Mouse (Mus musculus) limb, embryonic 10.5 days (tissue): Measurements from ENCODE around the gene Tspan11. TPM values are rescaled to one million over a fixed set of nuclear protein-coding genes. Genes with fewer than 3 reads are reported as not detected.

Experiments used
- DNase-seq: peaks from one replicate; pipeline ENCODE4 v3.0.0-alpha.2; 2017; ENCODE audit warnings: low spot score
- H3K27ac ChIP-seq: fragments of 300-500 bp; sonication (generic); 2 replicates; pipeline ENCODE4 v1.5.1; 2016; ENCODE audit warnings: mild to moderate bottlenecking
- H3K27me3 ChIP-seq: fragments of 300-500 bp; sonication (generic); 2 replicates; pipeline ENCODE4 v1.6.1; 2016; ENCODE audit warnings: low read depth, mild to moderate bottlenecking; ENCODE audit not compliant: poor library complexity, severe bottlenecking
- H3K36me3 ChIP-seq: fragments of 300-500 bp; sonication (generic); 2 replicates; pipeline ENCODE4 v1.6.1; 2016; ENCODE audit warnings: mild to moderate bottlenecking, moderate library complexity
- H3K4me1 ChIP-seq: fragments of 300-500 bp; sonication (generic); 2 replicates; pipeline ENCODE4 v1.6.1; 2016
- H3K4me3 ChIP-seq: fragments of 300-500 bp; sonication (generic); 2 replicates; pipeline ENCODE4 v1.5.1; 2016; ENCODE audit warnings: mild to moderate bottlenecking, moderate library complexity
- H3K9me3 ChIP-seq: fragments of 300-500 bp; sonication (generic); replicated peaks from 2 replicates; pipeline ENCODE4 v1.6.1; 2016; ENCODE audit warnings: mild to moderate bottlenecking
- WGBS: fragments of 180-500 bp; shearing (Covaris S2); methylation state at CpG from one replicate; pipeline ENCODE4 v1.1.7; 2016; 5-methylcytosine and 5-hydroxymethylcytosine counted together
- polyA plus RNA-seq: library from polyadenylated mRNA; unstranded; fragments of >200 nt; fragmentation: Nextera tagmentation; extraction: Ambion mirVana; gene quantifications from 2 replicates; pipeline ENCODE4 v1.2.1, GENCODE M21; 2016

Gene Tspan11
- polyA plus RNA-seq, 1 experiment from 2014 or later = 9.2 TPM

- DNase-seq = no peak
- Histone ChIP-seq H3K4me1 (peaks cover 22% of the 10 kb centered on the region), H3K27me3 (no peaks in the 10 kb centered on the region), H3K9me3 (no peaks in the 10 kb centered on the region), H3K36me3 (peaks cover 5% of the 10 kb centered on the region; the same call in 1 of the 2 replicates), H3K27ac (peak overlapping the region; percentile 43; the same call in 1 of the 2 replicates), H3K4me3 (no peak overlapping the region)
- WGBS = 81% methylated on average over 10 of the region's 10 CpGs
These were observed 114.7 kb downstream of the Tspan11 start for GRCm38 (mm10) chr6:128002104-128002503.

- Histone ChIP-seq H3K27me3 (no peaks in the 10 kb centered on the region), H3K27ac (no peak overlapping the region), H3K9me3 (no peaks in the 10 kb centered on the region), H3K4me3 (no peak overlapping the region), H3K4me1 (peaks cover 28% of the 10 kb centered on the region), H3K36me3 (peaks cover 3% of the 10 kb centered on the region; the same call in 1 of the 2 replicates)
- no peak for DNase-seq
- 69% methylated on average over 4 of the region's 4 CpGs for WGBS
These were observed 115.3 kb downstream of the Tspan11 start for GRCm38 (mm10) chr6:128002667-128003066.

GRCm38 (mm10) chr6:128003542-128003941, 116.2 kb downstream of the Tspan11 start:
- no peaks in the 10 kb centered on the region for H3K36me3 ChIP-seq
- H3K4me1 ChIP-seq = peaks cover 35% of the 10 kb centered on the region
- no peak for DNase-seq
- peak overlapping the region; percentile 44; the same call in 1 of the 2 replicates for H3K27ac ChIP-seq
- H3K4me3 ChIP-seq = no peak overlapping the region
- H3K9me3 ChIP-seq = no peaks in the 10 kb centered on the region
- 82% methylated on average over 5 of the region's 5 CpGs for WGBS
- no peaks in the 10 kb centered on the region for H3K27me3 ChIP-seq

Other genes with a start within 250 kb of the Tspan11 start
- gene Prmt8, start 118.1 kb upstream of the Tspan11 start, polyA plus RNA-seq = not detected in 2 replicates